In the genomic region with DNA sequence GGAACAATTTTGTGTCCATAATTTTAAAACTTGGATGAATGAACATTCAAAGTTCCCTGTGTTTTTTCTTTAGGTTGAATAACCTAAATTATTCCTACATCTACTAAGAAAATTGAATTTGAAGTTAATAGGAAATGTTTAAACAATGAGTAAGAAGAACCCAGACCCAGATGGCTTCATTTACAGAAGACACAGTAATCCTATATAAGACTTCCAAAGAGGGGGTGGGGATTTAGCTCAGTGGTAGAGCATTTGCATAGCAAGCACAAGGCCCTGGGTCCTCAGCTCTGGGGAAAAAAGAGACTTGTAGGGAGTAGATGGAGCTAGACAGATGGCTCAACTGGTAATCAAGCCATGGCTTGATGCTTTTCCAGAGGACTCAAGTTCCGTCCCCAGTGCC, we compare ENCODE assay signal across 30 mouse cellular contexts.
A peak's percentile ranks its signal among the peaks of the same experiment; 100 is the strongest.
DNase-seq lines count a peak whose midpoint lies in the region; ATAC-seq and TF ChIP-seq lines count a peak whose summit lies in the region.
"Had no signal": no experiment of that assay in that cellular context is flagged by ENCODE, and none has a peak within 500 bp of the region (broad histone marks: within the 10 kb centered on the region; RNA-seq: fewer than 3 reads in every experiment).

No protein-coding gene starts in this region.

- H3K9me3 ChIP-seq in embryonic facial prominence, embryonic 11.5 days (replicated peaks; ENCODE audit: control insufficient read depth, low read length): no peaks in the 10 kb centered on the region
- no peaks in the 10 kb centered on the region for H3K9me3 ChIP-seq in embryonic facial prominence, embryonic 10.5 days
- no peaks in the 10 kb centered on the region for H3K9me3 ChIP-seq in embryonic facial prominence, embryonic 12.5 days
- H3K9me3 ChIP-seq in embryonic facial prominence, embryonic 15.5 days (replicated peaks): no peaks in the 10 kb centered on the region
- no peaks in the 10 kb centered on the region for H3K9me3 ChIP-seq in midbrain, postnatal 0 days (ENCODE audit: low read length)
- H3K9me3 ChIP-seq: G1E; heart, embryonic 12.5 days; heart, embryonic 15.5 days had no signal

- no peak for TF ChIP-seq CTCF in midbrain, postnatal 0 days (IDR thresholded peaks at IDR 0.05)

- no peak for ATAC-seq in embryonic facial prominence, embryonic 11.5 days (replicated peaks; ENCODE audit: insufficient number of reproducible peaks, low FRiP score, low TSS enrichment, low read depth)
- ATAC-seq in embryonic facial prominence, embryonic 12.5 days (ENCODE audit: insufficient number of reproducible peaks, insufficient read depth, low FRiP score, low TSS enrichment): no peak
- ATAC-seq in embryonic facial prominence, embryonic 15.5 days (ENCODE audit: insufficient number of reproducible peaks, low FRiP score, low TSS enrichment, low read depth): no peak
- no peak for ATAC-seq in midbrain, postnatal 0 days (ENCODE audit: low FRiP score)
- ATAC-seq: forebrain, embryonic 14.5 days; forebrain, postnatal 0 days; hindbrain, postnatal 0 days; inflammation-experienced regulatory T-cells, adult 6 months; intestine, embryonic 16.5 days had no signal

- H3K36me3 ChIP-seq in embryonic facial prominence, embryonic 11.5 days (replicated peaks; ENCODE audit: control insufficient read depth, insufficient read depth, low read depth, low read length): no peaks in the 10 kb centered on the region
- no peaks in the 10 kb centered on the region for H3K36me3 ChIP-seq in embryonic facial prominence, embryonic 10.5 days (replicated peaks)
- H3K36me3 ChIP-seq in embryonic facial prominence, embryonic 12.5 days: no peaks in the 10 kb centered on the region
- no peaks in the 10 kb centered on the region for H3K36me3 ChIP-seq in embryonic facial prominence, embryonic 15.5 days
- H3K36me3 ChIP-seq in midbrain, postnatal 0 days (ENCODE audit: insufficient read depth, low read length): no peaks in the 10 kb centered on the region
- H3K36me3 ChIP-seq: G1E; heart, embryonic 12.5 days; heart, embryonic 15.5 days had no signal

- no peaks in the 10 kb centered on the region for H3K27me3 ChIP-seq in embryonic facial prominence, embryonic 11.5 days (ENCODE audit: control insufficient read depth, insufficient read depth, low read length)
- no peaks in the 10 kb centered on the region for H3K27me3 ChIP-seq in embryonic facial prominence, embryonic 10.5 days (replicated peaks; ENCODE audit: low read depth, poor library complexity, severe bottlenecking)
- no peaks in the 10 kb centered on the region for H3K27me3 ChIP-seq in embryonic facial prominence, embryonic 12.5 days
- H3K27me3 ChIP-seq in embryonic facial prominence, embryonic 15.5 days: no peaks in the 10 kb centered on the region
- H3K27me3 ChIP-seq in midbrain, postnatal 0 days (ENCODE audit: insufficient read depth, low read length): no peaks in the 10 kb centered on the region
- H3K27me3 ChIP-seq: CH12.LX; heart, embryonic 12.5 days; heart, embryonic 15.5 days had no signal

- H3K4me1 ChIP-seq in embryonic facial prominence, embryonic 11.5 days (ENCODE audit: control insufficient read depth, insufficient read depth, low read length): no peaks in the 10 kb centered on the region
- H3K4me1 ChIP-seq in embryonic facial prominence, embryonic 10.5 days: peaks cover 14% of the 10 kb centered on the region
- 0 out of 2 replicates have a peak, but pooled peaks cover 3% of the 10 kb centered on the region for H3K4me1 ChIP-seq in embryonic facial prominence, embryonic 12.5 days
- H3K4me1 ChIP-seq in embryonic facial prominence, embryonic 15.5 days: peaks cover 8% of the 10 kb centered on the region
- H3K4me1 ChIP-seq in midbrain, postnatal 0 days (ENCODE audit: insufficient read depth, low read length): no peaks in the 10 kb centered on the region

- WGBS in embryonic facial prominence, embryonic 11.5 days: 72% methylated on average over 1 of the region's 1 CpGs
- WGBS in embryonic facial prominence, embryonic 10.5 days: 75% methylated on average over 1 of the region's 1 CpGs
- WGBS in embryonic facial prominence, embryonic 12.5 days: 75% methylated on average over 1 of the region's 1 CpGs
- WGBS in embryonic facial prominence, embryonic 15.5 days: 41% methylated on average over 1 of the region's 1 CpGs
- WGBS in midbrain, postnatal 0 days: 91% methylated on average over 1 of the region's 1 CpGs

- no peak overlapping the region for H3K4me2 ChIP-seq in embryonic facial prominence, embryonic 11.5 days (ENCODE audit: low read depth, low read length)
- no peak overlapping the region for H3K4me2 ChIP-seq in embryonic facial prominence, embryonic 12.5 days (replicated peaks)
- H3K4me2 ChIP-seq in embryonic facial prominence, embryonic 15.5 days (replicated peaks): no peak overlapping the region
- no peak overlapping the region for H3K4me2 ChIP-seq in midbrain, postnatal 0 days (ENCODE audit: low read depth, low read length, poor library complexity, severe bottlenecking)
- H3K4me2 ChIP-seq: heart, embryonic 12.5 days; heart, embryonic 15.5 days; hindbrain, embryonic 14.5 days had no signal

- peak; percentile 43 for DNase-seq in embryonic facial prominence, embryonic 11.5 days (ENCODE audit: low spot score)
- DNase-seq in embryonic facial prominence, embryonic 10.5 days (ENCODE audit: low spot score): no peak
- DNase-seq in kidney, postnatal 10 days: peak; percentile 1
- no peak for DNase-seq in kidney, adult 8-10 months
- no peak for DNase-seq in layer of hippocampus, postnatal 36 days
- DNase-seq in midbrain, postnatal 0 days (ENCODE audit: low spot score): no peak
- DNase-seq: adrenal gland, adult 2 months; adrenal gland, postnatal 14 days; B cell, adult 2 months; cerebellum, adult 11 months; cerebellum, adult 2 months; cerebellum, adult 9-11 months; cerebellum, postnatal 25 days; forebrain, postnatal 0 days; gastrocnemius, adult 2 months; gastrocnemius, postnatal 14 days; heart, postnatal 10 days; heart, postnatal 4 days had no signal

- H3K4me3 ChIP-seq in embryonic facial prominence, embryonic 11.5 days (ENCODE audit: low read depth, low read length): no peak overlapping the region
- H3K4me3 ChIP-seq in embryonic facial prominence, embryonic 10.5 days: no peak overlapping the region
- no peak overlapping the region for H3K4me3 ChIP-seq in embryonic facial prominence, embryonic 12.5 days
- no peak overlapping the region for H3K4me3 ChIP-seq in embryonic facial prominence, embryonic 15.5 days (replicated peaks)
- no peak overlapping the region for H3K4me3 ChIP-seq in midbrain, postnatal 0 days (ENCODE audit: low read depth, low read length)
- H3K4me3 ChIP-seq: erythroblast, embryonic 14.5 days; gastrocnemius, adult 2 months; heart, embryonic 12.5 days; heart, embryonic 15.5 days had no signal

- no peak overlapping the region for H3K9ac ChIP-seq in embryonic facial prominence, embryonic 11.5 days (replicated peaks; ENCODE audit: low read length)
- H3K9ac ChIP-seq in embryonic facial prominence, embryonic 12.5 days: no peak overlapping the region
- H3K9ac ChIP-seq in embryonic facial prominence, embryonic 15.5 days: no peak overlapping the region
- no peak overlapping the region for H3K9ac ChIP-seq in midbrain, postnatal 0 days (replicated peaks; ENCODE audit: low read length, poor library complexity, severe bottlenecking)
- H3K9ac ChIP-seq: forebrain, postnatal 0 days; heart, embryonic 12.5 days; heart, embryonic 15.5 days; hindbrain, embryonic 14.5 days had no signal

- no peak overlapping the region for H3K27ac ChIP-seq in embryonic facial prominence, embryonic 11.5 days (replicated peaks; ENCODE audit: low read depth, low read length)
- no peak overlapping the region for H3K27ac ChIP-seq in embryonic facial prominence, embryonic 10.5 days (replicated peaks)
- H3K27ac ChIP-seq in embryonic facial prominence, embryonic 12.5 days: 0 out of 2 replicates have a peak overlapping the region, but pooled peaks have one; percentile 50
- peak overlapping the region; percentile 56; the same call in 1 of the 2 replicates for H3K27ac ChIP-seq in embryonic facial prominence, embryonic 15.5 days (replicated peaks)
- no peak overlapping the region for H3K27ac ChIP-seq in midbrain, postnatal 0 days (ENCODE audit: low read depth, low read length)
- H3K27ac ChIP-seq: gastrocnemius, adult 2 months; heart, embryonic 15.5 days; hindbrain, embryonic 14.5 days; hindbrain, postnatal 0 days had no signal

Comparison
In these comparisons a context has a peak if more than half of its experiments do, and no peak if none do; other contexts are left out.
1. DNase-seq: peak in embryonic facial prominence, embryonic 11.5 days (single experiment) and kidney, postnatal 10 days (single experiment); none in embryonic facial prominence, embryonic 10.5 days (single experiment), kidney, adult 8-10 months (0 of 2), layer of hippocampus, postnatal 36 days (0 of 2) and midbrain, postnatal 0 days (single experiment).
2. H3K27ac ChIP-seq: peak in embryonic facial prominence, embryonic 12.5 days (single experiment) and embryonic facial prominence, embryonic 15.5 days (single experiment); none in embryonic facial prominence, embryonic 11.5 days (single experiment), embryonic facial prominence, embryonic 10.5 days (single experiment) and midbrain, postnatal 0 days (single experiment).